Mouse (Mus musculus): ENCODE measurements around the gene Hsd17b10.

- no peak for TF ChIP-seq CTCF (IDR thresholded peaks at IDR 0.05; ENCODE audit: low read depth)
- TF ChIP-seq EP300 (IDR thresholded peaks at IDR 0.05; ENCODE audit: low read depth), result no peak
Measured at GRCm38 (mm10) chrX:152001737-152002710, at the start of gene Hsd17b10.

Data from heart, postnatal 0 days (tissue).